Mouse (Mus musculus) heart, adult 2 months (tissue): ENCODE measurements at regions not wholly inside any gene's neighbourhood (a gene's known extent, or its start where the extent isn't known, plus 50 kb on each side); places are given as distances from the start of the nearest gene placed in this dataset.

Experiments used
- DNase-seq, 2 experiments: peaks; one replicate each; pipeline ENCODE4 v3.0.0; 2021
- H3K27ac ChIP-seq: fragments of 200-600 bp; 2 replicates; pipeline ENCODE4 v1.8.1; 2022
- H3K27me3 ChIP-seq: fragments of 200-500 bp; 2 replicates; pipeline ENCODE4 v1.6.1; 2012; ENCODE audit warnings: mild to moderate bottlenecking, low read length, inconsistent platforms, mixed read lengths; ENCODE audit not compliant: control insufficient read depth, insufficient read depth
- H3K36me3 ChIP-seq: fragments of 200-500 bp; 2 replicates; pipeline ENCODE4 v1.6.1; 2012; ENCODE audit warnings: low read length, inconsistent platforms; ENCODE audit not compliant: control insufficient read depth, insufficient read depth
- H3K4me1 ChIP-seq: fragments of 200-500 bp; 2 replicates; pipeline ENCODE4 v1.6.1; 2011; ENCODE audit warnings: low read length; ENCODE audit not compliant: control insufficient read depth, insufficient read depth
- H3K4me3 ChIP-seq: fragments of 200-600 bp; 2 replicates; pipeline ENCODE4 v1.8.1; 2022
- H3K79me2 ChIP-seq: fragments of 200-500 bp; replicated peaks from 2 replicates; pipeline ENCODE4 v1.6.1; 2012; ENCODE audit warnings: mild to moderate bottlenecking, inconsistent platforms, low read length, moderate library complexity, mixed read lengths; ENCODE audit not compliant: control insufficient read depth, insufficient read depth
- H3K9ac ChIP-seq: fragments of 200-500 bp; 2 replicates; pipeline ENCODE4 v1.6.1; 2012; ENCODE audit warnings: low read depth, mild to moderate bottlenecking, control low read depth, inconsistent platforms, low read length, mixed read lengths
- CTCF ChIP-seq: fragments of 200-600 bp; IDR thresholded peaks from 2 replicates; pipeline ENCODE4 v1.8.1; 2022; ENCODE audit warnings: antibody characterized with exemption, mild to moderate bottlenecking, moderate library complexity
- EP300 ChIP-seq: fragments of 200-500 bp; IDR thresholded peaks from 2 replicates; pipeline ENCODE4 v1.6.1; 2011; ENCODE audit warnings: low read depth, low read length, control low read depth; ENCODE audit not compliant: insufficient read depth
- POLR2A ChIP-seq: fragments of 200-500 bp; IDR thresholded peaks from 2 replicates; pipeline ENCODE4 v1.6.1; 2011; ENCODE audit warnings: mild to moderate bottlenecking, low read depth, low read length, control low read depth; ENCODE audit not compliant: insufficient read depth
- WGBS: fragments of 180-500 bp; shearing (Covaris S2); methylation state at CpG from one replicate; pipeline ENCODE4 v1.1.7; 2018; 5-methylcytosine and 5-hydroxymethylcytosine counted together
- intact Hi-C: fragments of 180-260 bp; cut with DNase I; formaldehyde crosslinking; loops from one replicate; pipeline ENCODE4 v1.15.1; 2025

GRCm38 (mm10) chr7:37362879-37363278 is 410.6 kb downstream of the Zfp536 start:
- WGBS, result 60% methylated on average over 8 of the region's 8 CpGs
- intact Hi-C loops, result no loop called here
- DNase-seq, result no peak
- no peaks in the 10 kb centered on the region for H3K4me1 ChIP-seq
- H3K27ac ChIP-seq, result no peak overlapping the region
- no peaks in the 10 kb centered on the region for H3K36me3 ChIP-seq
- H3K9ac ChIP-seq, result no peak overlapping the region
- no peaks in the 10 kb centered on the region for H3K79me2 ChIP-seq
- no peak for TF ChIP-seq CTCF
- no peak for TF ChIP-seq EP300
- no peak for TF ChIP-seq POLR2A
- H3K27me3 ChIP-seq, result no peaks in the 10 kb centered on the region
- H3K4me3 ChIP-seq, result no peak overlapping the region

GRCm38 (mm10) chr7:37363629-37364175 is 409.7 kb downstream of the Zfp536 start:
- Histone ChIP-seq H3K27me3 (no peaks in the 10 kb centered on the region), H3K9ac (no peak overlapping the region), H3K79me2 (no peaks in the 10 kb centered on the region), H3K4me3 (no peak overlapping the region), H3K4me1 (no peaks in the 10 kb centered on the region), H3K27ac (no peak overlapping the region), H3K36me3 (no peaks in the 10 kb centered on the region)
- no peak for TF ChIP-seq EP300
- TF ChIP-seq POLR2A, result no peak
- no peak for TF ChIP-seq CTCF
- 53% methylated on average over 10 of the region's 10 CpGs for WGBS
- intact Hi-C loops, result no loop called here
- no peak for DNase-seq

- TF ChIP-seq CTCF (no peak), EP300 (no peak), POLR2A (no peak)
- no peak for DNase-seq
- 73% methylated on average over 9 of the region's 9 CpGs for WGBS
- H3K27me3 ChIP-seq, result no peaks in the 10 kb centered on the region
- no peak overlapping the region for H3K27ac ChIP-seq
- H3K4me1 ChIP-seq, result no peaks in the 10 kb centered on the region
- no peaks in the 10 kb centered on the region for H3K79me2 ChIP-seq
- no peak overlapping the region for H3K9ac ChIP-seq
- intact Hi-C loops, result no loop called here
- no peaks in the 10 kb centered on the region for H3K36me3 ChIP-seq
- H3K4me3 ChIP-seq, result no peak overlapping the region
These were observed 409.2 kb downstream of the Zfp536 start for GRCm38 (mm10) chr7:37364221-37364620.

- TF ChIP-seq POLR2A, result no peak
- TF ChIP-seq CTCF, result no peak
- no peak for TF ChIP-seq EP300
- H3K27me3 ChIP-seq, result no peaks in the 10 kb centered on the region
- no peaks in the 10 kb centered on the region for H3K4me1 ChIP-seq
- H3K9ac ChIP-seq, result no peak overlapping the region
- no peak for DNase-seq
- no peaks in the 10 kb centered on the region for H3K79me2 ChIP-seq
- no peaks in the 10 kb centered on the region for H3K36me3 ChIP-seq
- H3K4me3 ChIP-seq, result no peak overlapping the region
- intact Hi-C loops, result no loop called here
- H3K27ac ChIP-seq, result no peak overlapping the region
- 70% methylated on average over 19 of the region's 19 CpGs for WGBS
These were observed 407.4 kb downstream of the Zfp536 start for GRCm38 (mm10) chr7:37366006-37366405.

- 71% methylated on average over 4 of the region's 4 CpGs for WGBS
- H3K27ac ChIP-seq, result no peak overlapping the region
- no peak for TF ChIP-seq EP300
- TF ChIP-seq CTCF, result peak; percentile 47
- TF ChIP-seq POLR2A, result no peak
These were observed 403.7 kb downstream of the Zfp536 start for GRCm38 (mm10) chr7:37369698-37370097.

GRCm38 (mm10) chr7:37373864-37374263 is 399.6 kb downstream of the Zfp536 start:
- H3K79me2 ChIP-seq, result no peaks in the 10 kb centered on the region
- H3K36me3 ChIP-seq, result no peaks in the 10 kb centered on the region
- peak; percentile 60 to 75 for DNase-seq
- no peak overlapping the region for H3K9ac ChIP-seq
- TF ChIP-seq CTCF, result no peak; the same call in 1 of the 2 replicates
- TF ChIP-seq EP300, result peak; percentile 78; the same call in 1 of the 2 replicates
- intact Hi-C loops, result loop anchor here (1.0 to 10.0 kb wide), 3 partner anchors 401 to 771 kb away; no protein-coding TSS in a partner anchor
- peaks cover 5% of the 10 kb centered on the region for H3K27me3 ChIP-seq
- no peaks in the 10 kb centered on the region for H3K4me1 ChIP-seq
- 8% methylated on average over 11 of the region's 11 CpGs for WGBS
- no peak overlapping the region for H3K4me3 ChIP-seq
- H3K27ac ChIP-seq, result no peak overlapping the region

More at GRCm38 (mm10) chr7:37369698-37370097, 403.7 kb downstream of the Zfp536 start:
- Histone ChIP-seq H3K4me1 (no peaks in the 10 kb centered on the region), H3K9ac (no peak overlapping the region), H3K36me3 (no peaks in the 10 kb centered on the region), H3K27me3 (no peaks in the 10 kb centered on the region), H3K4me3 (no peak overlapping the region), H3K79me2 (no peaks in the 10 kb centered on the region)
- intact Hi-C loops, result loop anchor here (10.0 kb wide), 1 partner anchor 775 kb away; no protein-coding TSS in a partner anchor
- no peak for DNase-seq

GRCm38 (mm10) chr7:37375044-37375443 is 398.4 kb downstream of the Zfp536 start:
- H3K4me1 ChIP-seq, result no peaks in the 10 kb centered on the region
- H3K27ac ChIP-seq, result no peak overlapping the region
- intact Hi-C loops, result loop anchor here (10.0 kb wide), 1 partner anchor 770 kb away; no protein-coding TSS in a partner anchor
- no peak overlapping the region for H3K9ac ChIP-seq
- WGBS, result 79% methylated on average over 9 of the region's 9 CpGs
- no peak for DNase-seq
- H3K36me3 ChIP-seq, result no peaks in the 10 kb centered on the region
- TF ChIP-seq CTCF (no peak), EP300 (no peak), POLR2A (no peak)
- H3K79me2 ChIP-seq, result no peaks in the 10 kb centered on the region
- peaks cover 5% of the 10 kb centered on the region for H3K27me3 ChIP-seq
- H3K4me3 ChIP-seq, result no peak overlapping the region
